Mouse (Mus musculus) embryo, embryonic 10 days (tissue): ENCODE results near the gene Rars2.

Experiments
- DNase-seq: peaks from one replicate; pipeline ENCODE4 v3.0.0-alpha.2; 2015; ENCODE audit warnings: low spot score

Gene Rars2

DNA sequence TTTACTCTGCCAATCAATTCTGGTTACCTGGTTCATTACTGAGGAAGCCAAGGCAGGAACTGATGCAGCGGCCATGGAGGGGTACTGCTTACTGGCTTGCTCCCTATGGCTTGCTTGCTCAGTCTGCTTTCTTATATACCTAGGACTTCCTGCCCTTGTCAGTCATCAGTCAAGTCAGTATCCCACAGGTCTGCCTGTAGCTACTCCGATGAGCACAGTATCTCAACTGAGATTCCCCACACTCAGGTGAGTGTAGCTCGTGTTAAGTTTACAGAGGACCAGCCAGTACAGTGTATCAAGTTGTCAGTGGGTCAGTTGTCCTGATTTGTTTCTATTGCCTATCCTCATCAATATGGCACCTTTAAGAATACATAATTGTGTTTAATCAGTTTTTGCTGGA lies 26.0 kb downstream of the Rars2 start:
- DNase-seq: no peak

DNA sequence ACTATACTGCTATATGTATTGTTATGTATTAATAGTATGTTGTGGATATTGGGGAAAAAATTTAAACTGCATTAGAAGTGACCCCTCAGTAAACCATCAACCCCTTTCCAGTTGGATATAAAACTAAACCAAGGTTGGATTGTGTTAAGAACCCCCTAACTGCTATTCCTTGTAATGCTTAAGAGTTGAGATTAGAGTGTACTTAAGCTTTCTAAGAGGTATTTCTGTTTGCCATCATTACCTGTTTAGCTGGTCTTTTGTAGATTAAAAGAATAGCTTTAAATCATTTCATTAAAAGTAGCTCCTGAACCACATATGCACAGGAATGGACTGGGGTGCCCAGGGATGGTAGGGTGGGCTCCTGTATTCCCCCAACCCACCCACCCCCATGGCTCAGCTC lies 30.0 kb downstream of the Rars2 start:
- no peak for DNase-seq

DNA sequence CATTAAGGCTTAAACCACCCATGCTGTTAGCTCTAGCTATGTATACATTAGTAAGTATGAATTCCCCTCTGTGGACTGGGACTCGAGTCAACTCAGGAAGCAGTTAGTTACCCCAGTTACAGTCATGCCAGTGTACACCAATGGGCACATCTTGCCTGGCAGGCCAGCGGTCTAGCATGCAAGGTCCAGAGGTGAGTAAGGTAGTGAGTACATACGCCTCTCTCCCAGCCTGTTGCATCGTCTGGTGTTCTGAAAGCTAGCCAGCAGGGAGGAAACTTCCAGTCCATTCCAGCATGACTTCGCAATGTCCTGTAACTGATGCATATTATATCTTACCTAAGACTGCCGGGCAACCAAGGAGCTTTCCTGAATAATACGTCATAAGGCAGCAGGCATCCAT lies 38.4 kb downstream of the Rars2 start:
- no peak for DNase-seq

DNA sequence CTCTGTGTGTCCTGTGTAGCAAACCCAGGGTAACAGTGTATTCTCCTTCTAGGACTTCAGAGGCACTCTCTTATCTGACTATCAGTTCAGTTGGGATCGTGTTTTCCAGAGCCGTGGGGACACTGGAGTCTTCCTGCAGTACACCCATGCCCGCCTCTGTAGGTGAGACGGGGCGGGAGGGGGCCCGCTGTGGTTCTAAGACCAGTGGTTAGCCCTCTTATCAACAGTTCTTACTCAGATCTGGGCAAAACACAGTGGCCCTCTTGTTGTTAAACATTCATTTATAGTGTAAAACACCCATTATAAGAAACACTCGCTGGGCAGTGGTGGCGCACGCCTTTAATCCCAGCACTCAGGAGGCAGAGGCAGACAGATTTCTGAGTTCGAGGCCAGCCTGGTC lies 41.3 kb downstream of the Rars2 start:
- DNase-seq: no peak

DNA sequence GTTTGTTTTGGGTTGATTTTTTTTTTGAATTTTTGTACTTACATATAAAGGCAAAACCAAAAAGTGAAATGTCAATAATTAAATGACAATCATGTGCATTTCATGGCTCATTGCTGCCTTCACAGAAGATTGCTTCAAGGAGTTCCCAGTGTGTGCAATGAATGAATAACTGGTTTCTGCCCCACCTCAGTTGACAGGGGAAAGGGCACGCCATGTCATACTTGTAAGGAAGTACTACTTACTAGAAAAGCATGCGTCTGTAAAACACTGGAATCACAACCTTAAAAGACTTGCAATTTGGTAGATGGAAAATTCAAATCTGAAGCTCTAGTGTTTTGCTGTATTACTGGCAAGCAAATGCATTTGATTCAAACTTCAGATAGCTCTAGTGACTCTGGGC lies 44.3 kb downstream of the Rars2 start:
- DNase-seq: no peak

DNA sequence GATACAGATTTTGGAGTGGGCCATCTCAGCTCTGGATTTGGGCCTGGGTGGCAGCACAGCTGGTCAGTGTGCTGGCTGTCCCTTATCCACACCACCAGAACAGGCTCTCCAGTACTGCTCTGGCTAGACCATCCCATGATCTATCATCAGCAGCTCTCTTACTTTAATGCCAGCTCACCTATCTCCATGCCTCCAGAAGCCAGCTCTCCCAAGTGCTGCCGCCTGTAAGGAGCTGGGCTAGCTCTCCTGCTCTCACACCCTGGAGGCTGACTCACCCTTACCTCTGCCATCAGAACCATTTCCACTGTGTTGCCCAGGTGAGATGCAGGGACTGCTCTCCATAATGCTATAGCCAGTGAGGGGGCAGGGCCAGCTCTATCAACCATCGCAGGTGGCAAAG lies 46.8 kb downstream of the Rars2 start:
- DNase-seq: no peak

DNA sequence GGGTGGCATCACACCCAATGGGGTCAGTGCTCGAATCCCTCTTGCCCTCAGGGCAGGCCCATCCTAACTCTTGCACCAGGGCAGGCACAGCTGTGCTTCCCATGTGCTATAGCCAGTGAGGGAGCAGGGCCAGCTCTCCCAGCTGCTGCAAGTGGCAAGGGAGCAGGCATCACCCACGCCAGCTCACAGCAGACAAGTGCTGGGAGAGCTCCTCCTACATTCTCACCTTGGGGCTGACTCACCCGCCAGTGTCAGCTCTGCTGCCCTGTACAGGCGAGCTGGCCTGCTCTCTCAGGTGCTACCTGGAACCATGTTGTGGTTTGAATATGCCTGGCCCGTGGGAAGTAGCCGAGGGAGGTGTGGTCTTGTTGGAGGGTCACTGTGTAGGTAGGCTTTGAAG lies 47.2 kb downstream of the Rars2 start:
- no peak for DNase-seq

DNA sequence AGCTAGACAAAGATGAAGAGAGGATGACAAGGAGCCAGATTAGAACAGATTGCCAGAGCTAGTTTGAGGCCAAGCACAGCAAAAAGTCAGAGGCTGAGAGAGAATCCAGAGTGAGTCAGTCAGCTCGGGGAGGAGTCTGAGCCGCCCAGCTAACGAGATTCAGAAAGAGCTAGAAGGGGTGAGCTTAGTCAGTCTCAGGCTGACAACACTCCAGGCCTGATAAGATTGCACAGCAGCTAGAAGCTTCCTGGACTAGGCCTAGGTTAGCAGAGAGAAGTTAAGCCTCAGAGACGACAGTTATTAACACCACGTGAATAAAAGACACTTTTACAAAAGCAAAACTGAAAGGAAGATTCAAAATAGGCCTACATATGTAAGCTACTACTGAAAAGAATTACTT lies 53.2 kb downstream of the Rars2 start:
- DNase-seq: no peak

DNA sequence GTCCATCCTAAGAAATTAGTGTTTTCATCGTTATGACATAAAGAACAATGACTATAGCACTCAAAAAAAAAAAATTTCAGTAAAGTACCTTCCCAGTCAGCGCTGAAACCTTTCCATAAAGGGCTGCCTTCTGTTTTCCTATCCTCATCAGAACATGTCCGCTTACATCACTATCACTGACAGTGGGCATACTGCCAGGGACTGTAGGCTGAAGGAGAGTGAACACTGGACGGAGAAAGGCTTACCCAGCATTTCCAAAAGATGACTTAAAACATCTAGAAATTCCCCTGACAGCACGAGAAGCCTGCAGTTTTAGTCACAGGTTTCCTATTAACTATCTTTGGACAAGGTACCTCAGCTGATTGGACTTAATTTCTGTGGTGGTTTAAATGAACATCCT lies 59.0 kb downstream of the Rars2 start:
- no peak for DNase-seq

DNA sequence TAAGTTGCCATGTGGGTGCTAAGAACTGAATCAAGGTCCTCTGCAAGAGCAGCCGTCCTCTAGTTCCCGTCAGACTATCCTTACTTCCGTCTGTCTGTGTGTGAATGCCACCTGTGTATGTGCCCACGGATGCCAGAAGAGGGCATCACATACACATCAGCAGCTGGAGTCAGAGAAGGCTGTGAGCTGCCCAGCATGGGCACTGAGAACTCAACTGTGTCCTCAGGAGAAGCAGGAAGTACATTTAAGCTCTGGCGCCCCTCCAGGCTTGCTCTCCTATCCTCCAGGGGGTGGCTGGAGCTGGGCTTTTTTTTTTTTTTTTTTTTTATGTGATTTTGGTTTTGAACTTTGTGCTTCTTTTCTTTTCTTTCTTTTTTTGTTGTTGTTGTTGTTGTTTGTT lies 65.8 kb downstream of the Rars2 start:
- no peak for DNase-seq

DNA sequence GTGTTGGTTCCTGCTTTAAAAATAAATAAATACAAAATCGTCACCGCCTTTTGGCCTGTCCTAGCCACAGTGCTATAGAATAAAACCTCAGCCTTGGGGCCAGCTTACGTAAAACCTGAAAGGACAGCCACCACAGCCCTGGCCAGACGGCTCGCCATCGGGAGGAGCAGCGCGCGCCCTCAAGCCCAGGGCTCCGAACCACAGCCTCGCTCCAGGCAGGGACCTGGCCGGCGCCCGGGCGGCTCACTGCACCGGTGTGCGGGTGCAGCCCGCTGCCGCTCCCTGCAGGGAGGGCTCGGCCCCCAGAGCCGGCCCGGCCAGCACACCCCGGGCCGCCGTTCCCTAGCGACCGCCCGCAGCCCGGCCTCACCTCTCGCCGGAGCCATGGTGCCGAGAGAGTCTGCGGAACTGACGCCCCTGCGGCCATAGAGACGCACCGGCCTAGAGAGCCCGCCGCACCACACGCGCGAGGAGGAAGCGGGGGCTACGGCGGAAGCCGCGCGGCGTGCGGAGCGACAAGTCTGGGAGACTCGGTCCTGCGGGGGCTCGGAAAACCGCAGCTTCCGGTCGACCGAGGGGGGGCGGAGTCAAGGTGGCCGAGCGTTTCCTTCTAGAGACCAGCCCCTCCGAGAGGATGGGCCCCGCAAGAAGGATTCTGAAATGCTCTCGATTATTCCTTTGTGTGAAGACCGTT lies 72.3 kb downstream of the Rars2 start, which contains the start of gene Slc35a1:
Slc35a1 (minus strand) TSS at position 565 of the 694 bp plus-strand sequence.
- peak; percentile 92 for DNase-seq

DNA sequence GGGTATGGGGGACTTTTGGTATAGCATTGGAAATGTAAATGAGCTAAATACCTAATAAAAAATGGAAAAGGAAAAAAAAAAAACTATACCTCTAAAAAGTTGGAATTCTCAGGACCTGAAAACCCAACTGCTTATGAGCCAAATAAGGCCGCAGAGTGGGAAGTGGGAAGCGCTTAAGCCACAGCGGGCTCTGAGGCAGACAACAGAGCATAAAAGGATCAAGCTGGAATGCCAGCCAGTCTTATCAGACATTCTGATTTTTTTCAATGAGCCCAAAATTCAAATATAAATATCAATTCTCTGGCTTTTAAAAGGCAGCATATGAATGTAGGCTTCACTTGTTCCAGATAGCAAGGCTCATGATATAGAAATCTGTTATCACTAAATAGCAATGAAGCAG lies 73.3 kb downstream of the Rars2 start:
- no peak for DNase-seq

DNA sequence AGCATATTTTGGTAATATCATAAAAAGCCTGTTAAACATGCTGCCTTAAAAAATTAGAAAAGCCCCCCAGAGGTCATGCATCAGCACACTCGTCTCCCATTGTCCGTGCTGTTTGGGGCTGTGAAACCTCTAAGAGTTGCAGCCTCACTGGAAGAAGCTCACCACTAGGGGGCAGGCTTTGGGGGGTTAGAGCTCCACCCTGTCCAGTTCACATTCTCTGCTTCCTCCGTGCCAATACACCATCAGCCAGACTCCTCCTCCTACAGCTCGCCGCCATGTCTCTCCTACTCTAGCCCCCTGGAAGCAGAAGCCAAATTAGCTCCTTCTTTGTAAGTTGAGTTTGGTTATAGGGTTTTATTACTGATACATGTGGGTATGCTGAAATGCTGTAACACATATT lies 86.8 kb downstream of the Rars2 start:
- DNase-seq: peak; percentile 46

DNA sequence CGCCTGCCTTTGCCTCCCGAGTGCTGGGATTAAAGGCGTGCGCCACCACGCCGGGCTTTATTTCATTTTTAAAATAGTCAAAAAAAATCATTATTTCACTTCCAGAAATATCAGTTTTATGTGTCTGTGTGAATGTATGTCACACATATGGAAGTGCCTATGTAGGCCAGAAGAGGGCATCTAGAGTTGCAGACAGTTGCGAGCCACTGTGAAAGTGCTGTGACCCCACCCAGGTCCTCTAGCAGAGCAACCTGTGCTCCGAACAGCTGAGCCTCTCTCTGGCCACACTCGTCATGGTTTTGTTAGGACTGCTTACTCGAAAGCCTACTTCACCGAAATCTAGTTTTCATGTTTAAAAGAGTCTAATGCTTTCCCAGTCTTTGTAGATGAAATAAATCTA lies 87.5 kb downstream of the Rars2 start:
- DNase-seq: no peak

DNA sequence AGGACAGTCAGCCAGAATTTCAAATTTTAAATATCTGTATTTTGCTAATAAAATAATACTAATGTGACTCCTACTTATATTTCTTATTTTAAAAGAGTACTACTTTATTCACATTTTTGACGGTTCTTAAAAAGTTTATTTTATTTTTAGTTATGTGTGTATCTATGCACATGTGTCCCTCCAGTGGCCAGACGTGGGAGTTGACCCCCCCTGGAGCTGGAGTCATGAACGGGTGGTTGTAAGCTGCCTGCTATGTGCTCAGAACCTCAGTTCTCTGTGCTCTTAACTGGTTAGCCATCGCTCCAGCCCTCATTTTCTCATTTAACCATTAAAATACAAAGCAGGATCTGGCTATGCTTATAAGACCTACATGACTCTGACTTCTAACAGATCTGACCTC lies 88.3 kb downstream of the Rars2 start:
- DNase-seq: no peak

DNA sequence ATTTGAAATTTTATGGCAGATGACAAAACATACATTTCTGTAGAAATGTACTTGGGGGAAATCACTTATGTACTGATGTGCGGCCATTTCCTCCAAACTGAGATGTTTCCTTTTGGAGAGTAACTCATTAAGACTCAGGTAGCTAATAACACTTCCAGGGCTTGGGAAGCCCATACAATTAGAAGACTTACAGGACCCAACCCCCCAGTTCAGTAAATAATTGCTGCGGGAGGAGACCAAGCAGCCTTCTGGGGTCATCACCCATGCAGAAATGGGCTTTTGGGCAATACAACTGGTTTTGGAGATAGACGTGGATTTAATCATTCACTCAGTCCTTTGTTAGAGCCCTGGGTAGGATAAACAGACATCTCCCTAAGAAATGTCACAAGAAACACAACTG lies 92.5 kb downstream of the Rars2 start:
- DNase-seq: no peak

DNA sequence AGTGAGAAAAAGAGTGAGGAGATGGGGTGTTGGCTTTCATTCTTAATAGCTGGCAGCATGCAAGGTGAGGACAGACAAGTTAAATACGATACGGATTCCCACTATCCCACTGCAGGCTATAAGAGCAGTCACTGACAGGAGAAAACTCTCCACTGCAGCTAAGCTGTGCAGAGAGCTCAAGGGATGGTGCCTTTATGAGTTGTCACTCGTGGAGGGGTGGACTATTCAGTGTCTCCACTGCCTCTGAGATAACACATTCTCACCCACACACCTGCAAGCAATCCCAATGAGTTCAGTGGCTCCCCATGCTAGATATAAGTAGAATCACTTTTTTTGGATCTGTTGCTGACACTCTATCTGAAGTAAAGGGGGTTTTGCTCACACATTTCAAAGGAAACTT lies 93.4 kb downstream of the Rars2 start:
- no peak for DNase-seq
